Mouse (Mus musculus) MEL (cell line): Measurements from ENCODE around the gene Mpeg1. TPM values are rescaled to one million over a fixed set of nuclear protein-coding genes. Genes with fewer than 3 reads are reported as not detected.

Experiments used
- DNase-seq: peaks from one replicate; pipeline ENCODE4 v3.0.0; 2011; ENCODE audit warnings: low read depth, low spot score
- H3K27ac ChIP-seq: 2 replicates; pipeline ENCODE4 v1.5.1; 2012; ENCODE audit warnings: low read depth, mild to moderate bottlenecking, control low read depth, low read length, moderate library complexity; ENCODE audit not compliant: control insufficient read depth
- H3K27me3 ChIP-seq, 2 experiments: fragments of 150-350 bp in 1 of 2; sonication (generic) in 1 of 2; 2 replicates each; pipeline ENCODE4 v1.6.1; 2012; ENCODE audit warnings: low read length in 2 of 2, mild to moderate bottlenecking in 2 of 2, improper control_type of control experiment in 1 of 2, moderate library complexity in 1 of 2; ENCODE audit not compliant: insufficient read depth in 2 of 2, control insufficient read depth in 1 of 2
- H3K36me3 ChIP-seq, 2 experiments: 2 replicates each; pipeline ENCODE4 v1.6.1; 2012 to 2014; ENCODE audit warnings: low read length in 2 of 2, improper control_type of control experiment in 1 of 2, inconsistent platforms in 1 of 2, mild to moderate bottlenecking in 1 of 2; ENCODE audit not compliant: insufficient read depth in 2 of 2, control insufficient read depth in 1 of 2
- H3K4me1 ChIP-seq, 2 experiments: fragments of 150-350 bp in 1 of 2; sonication (generic) in 1 of 2; 2 replicates each; pipeline ENCODE4 v1.6.1; 2012; ENCODE audit warnings: low read length in 2 of 2, improper control_type of control experiment in 1 of 2, mild to moderate bottlenecking in 1 of 2; ENCODE audit not compliant: insufficient read depth in 2 of 2, control insufficient read depth in 1 of 2
- H3K4me3 ChIP-seq, 2 experiments: fragments of 150-350 bp in 1 of 2; sonication (generic) in 1 of 2; 2 replicates each; pipeline ENCODE4 v1.5.1; 2012; ENCODE audit warnings: low read depth in 2 of 2, low read length in 2 of 2, mild to moderate bottlenecking in 2 of 2, moderate library complexity in 2 of 2, control low read depth in 1 of 2, improper control_type of control experiment in 1 of 2; ENCODE audit not compliant: control insufficient read depth in 1 of 2, insufficient read depth in 1 of 2
- H3K79me2 ChIP-seq: 2 replicates; pipeline ENCODE4 v1.6.1; 2012; ENCODE audit warnings: mild to moderate bottlenecking, low read length, moderate library complexity; ENCODE audit not compliant: control insufficient read depth, poor library complexity, insufficient read depth
- H3K9ac ChIP-seq: 2 replicates; pipeline ENCODE4 v1.6.1; 2012; ENCODE audit warnings: low read depth, mild to moderate bottlenecking, control low read depth, low read length, moderate library complexity; ENCODE audit not compliant: control insufficient read depth, poor library complexity, severe bottlenecking
- H3K9me3 ChIP-seq: fragments of 150-350 bp; sonication (generic); replicated peaks from 2 replicates; pipeline ENCODE4 v1.6.1; 2012; ENCODE audit warnings: mild to moderate bottlenecking, low read length, improper control_type of control experiment, moderate library complexity; ENCODE audit not compliant: insufficient read depth
- BHLHE40 ChIP-seq: IDR thresholded peaks from 2 replicates; pipeline ENCODE4 v1.6.1; 2012; ENCODE audit warnings: low read depth, mild to moderate bottlenecking, inconsistent platforms, low read length, improper control_type of control experiment, borderline replicate concordance
- CHD1 ChIP-seq: IDR thresholded peaks from 2 replicates; pipeline ENCODE4 v1.6.1; 2012; ENCODE audit warnings: low read depth, mild to moderate bottlenecking, inconsistent platforms, low read length, improper control_type of control experiment
- CHD2 ChIP-seq: IDR thresholded peaks from 2 replicates; pipeline ENCODE4 v1.6.1; 2011; ENCODE audit warnings: low read length, improper control_type of control experiment
- CTCF ChIP-seq, 3 experiments: IDR thresholded peaks in 2 of 3; conservative IDR thresholded peaks in 1 of 3; 2 replicates each; pipeline ENCODE4 v1.5.1; 2011 to 2012; ENCODE audit warnings: low read length in 3 of 3, low read depth in 2 of 3, mild to moderate bottlenecking in 2 of 3, improper control_type of control experiment in 1 of 3, inconsistent platforms in 1 of 3, mixed read lengths in 1 of 3, moderate library complexity in 1 of 3; ENCODE audit not compliant: control insufficient read depth in 1 of 3, insufficient read depth in 1 of 3, poor library complexity in 1 of 3, severe bottlenecking in 1 of 3
- E2F4 ChIP-seq: IDR thresholded peaks from 2 replicates; pipeline ENCODE4 v1.6.1; 2011; ENCODE audit warnings: low read depth, low read length, improper control_type of control experiment, borderline replicate concordance
- ELF1 ChIP-seq: IDR thresholded peaks from 2 replicates; pipeline ENCODE4 v1.6.1; 2014; ENCODE audit warnings: low read depth, mild to moderate bottlenecking, inconsistent platforms, low read length, improper control_type of control experiment, moderate library complexity
- ETS1 ChIP-seq: IDR thresholded peaks from 2 replicates; pipeline ENCODE4 v1.6.1; 2012; ENCODE audit warnings: low read depth, mild to moderate bottlenecking, inconsistent platforms, low read length, improper control_type of control experiment, moderate library complexity
- GABPA ChIP-seq: IDR thresholded peaks from 2 replicates; pipeline ENCODE4 v1.6.1; 2012; ENCODE audit warnings: low read depth, mild to moderate bottlenecking, inconsistent platforms, low read length, improper control_type of control experiment, moderate library complexity
- MAX ChIP-seq: IDR thresholded peaks from 2 replicates; pipeline ENCODE4 v1.6.1; 2011; ENCODE audit warnings: low read length, improper control_type of control experiment
- MEF2A ChIP-seq: IDR thresholded peaks from 2 replicates; pipeline ENCODE4 v1.6.1; 2014; ENCODE audit warnings: low read depth, mild to moderate bottlenecking, inconsistent platforms, low read length, improper control_type of control experiment; ENCODE audit not compliant: poor library complexity, insufficient replicate concordance, severe bottlenecking; ENCODE audit errors: extremely low read depth
- MYC ChIP-seq: IDR thresholded peaks from 2 replicates; pipeline ENCODE4 v1.6.1; 2011; ENCODE audit warnings: low read depth, mild to moderate bottlenecking, low read length, improper control_type of control experiment, moderate library complexity
- NRF1 ChIP-seq: IDR thresholded peaks from 2 replicates; pipeline ENCODE4 v1.6.1; 2014; ENCODE audit warnings: low read depth, mild to moderate bottlenecking, inconsistent platforms, low read length, improper control_type of control experiment, moderate library complexity; ENCODE audit not compliant: poor library complexity, insufficient read depth, severe bottlenecking
- POLR2AphosphoS2 ChIP-seq: IDR thresholded peaks from 2 replicates; pipeline ENCODE4 v1.6.1; 2011; ENCODE audit warnings: low read length, improper control_type of control experiment
- TAL1 ChIP-seq: IDR thresholded peaks from 2 replicates; pipeline ENCODE4 v1.6.1; 2012; ENCODE audit warnings: mild to moderate bottlenecking, inconsistent platforms, low read length, moderate library complexity, mixed read lengths
- TCF12 ChIP-seq: IDR thresholded peaks from 2 replicates; pipeline ENCODE4 v1.6.1; 2014; ENCODE audit warnings: low read depth, mild to moderate bottlenecking, inconsistent platforms, low read length, improper control_type of control experiment, moderate library complexity
- UBTF ChIP-seq: IDR thresholded peaks from 2 replicates; pipeline ENCODE4 v1.6.1; 2012; ENCODE audit warnings: low read depth, mild to moderate bottlenecking, inconsistent platforms, low read length, improper control_type of control experiment, moderate library complexity, borderline replicate concordance; ENCODE audit not compliant: insufficient read depth
- USF1 ChIP-seq: IDR thresholded peaks from 2 replicates; pipeline ENCODE4 v1.6.1; 2014; ENCODE audit warnings: low read depth, mild to moderate bottlenecking, inconsistent platforms, low read length, improper control_type of control experiment, moderate library complexity
- ZKSCAN1 ChIP-seq: IDR thresholded peaks from 2 replicates; pipeline ENCODE4 v1.6.1; 2012; ENCODE audit warnings: low read depth, mild to moderate bottlenecking, inconsistent platforms, low read length, improper control_type of control experiment, moderate library complexity
- polyA plus RNA-seq, 2 experiments: library from polyadenylated mRNA; stranded (reverse) in 1 of 2; unstranded in 1 of 2; fragments of >175 nt in 1 of 2; fragments of >200 nt in 1 of 2; gene quantifications; 2 replicates each; pipeline versions ENCODE4 v1.2.1 to v1.2.4; 2012; ENCODE audit warnings: low replicate concordance in 2 of 2, low read depth in 1 of 2; ENCODE audit not compliant: insufficient read length in 2 of 2, insufficient read depth in 1 of 2, missing spikeins in 1 of 2
- total RNA-seq: library from RNA; depleted of rRNA; stranded (reverse); fragments of 300-350 nt; gene quantifications from 2 replicates; pipeline ENCODE4 v1.2.3, GENCODE M21; 2012

Mpeg1 gene
- total and polyA plus RNA-seq, 3 experiments: 0.07 TPM; not detected in 2

- no peaks in the 10 kb centered on the region for H3K79me2 ChIP-seq
- peaks cover 0 to 10% of the 10 kb centered on the region in 2 experiments; a peak in 2 of 4 replicates for H3K4me1 ChIP-seq
- H3K9me3 ChIP-seq: no peaks in the 10 kb centered on the region
- peaks cover 0 to 3% of the 10 kb centered on the region in 2 experiments; a peak in 2 of 4 replicates for H3K36me3 ChIP-seq
- H3K4me3 ChIP-seq: no peak overlapping the region
- no peaks in the 10 kb centered on the region for H3K27me3 ChIP-seq
- H3K9ac ChIP-seq: no peak overlapping the region
- TF ChIP-seq ZKSCAN1 (no peak), ETS1 (no peak), ELF1 (no peak), E2F4 (no peak), MEF2A (no peak), CHD2 (no peak)
- DNase-seq: no peak
- no peak overlapping the region for H3K27ac ChIP-seq
These were observed 23.2 kb downstream of the Mpeg1 start for GRCm38 (mm10) chr19:12483782-12484181.

GRCm38 (mm10) chr19:12484210-12484609 is 23.6 kb downstream of the Mpeg1 start:
- H3K27me3 ChIP-seq: no peaks in the 10 kb centered on the region
- no peak for DNase-seq
- no peaks in the 10 kb centered on the region for H3K9me3 ChIP-seq
- no peak overlapping the region for H3K9ac ChIP-seq
- TF ChIP-seq POLR2AphosphoS2: no peak
- no peak for TF ChIP-seq CTCF (IDR thresholded peaks at IDR 0.05 in 2 of 3, conservative IDR thresholded peaks at IDR 0.05 in 1 of 3; ENCODE audit: control insufficient read depth in 1 of 3, insufficient read depth in 1 of 3, low read depth in 2 of 3, low read length in 3 of 3, poor library complexity in 1 of 3, severe bottlenecking in 1 of 3)
- TF ChIP-seq TCF12: no peak
- no peak for TF ChIP-seq GABPA
- TF ChIP-seq ZKSCAN1: no peak
- TF ChIP-seq TAL1: no peak
- no peak for TF ChIP-seq MYC
- TF ChIP-seq BHLHE40: no peak
- no peak for TF ChIP-seq MAX
- TF ChIP-seq CHD1: no peak
- no peak for TF ChIP-seq USF1
- no peak for TF ChIP-seq UBTF
- no peak for TF ChIP-seq NRF1
- H3K27ac ChIP-seq: no peak overlapping the region
- no peaks in the 10 kb centered on the region for H3K79me2 ChIP-seq
- no peak overlapping the region for H3K4me3 ChIP-seq
- H3K4me1 ChIP-seq: peaks cover 0 to 10% of the 10 kb centered on the region in 2 experiments; a peak in 2 of 4 replicates
- peaks cover 0 to 3% of the 10 kb centered on the region in 2 experiments; a peak in 2 of 4 replicates for H3K36me3 ChIP-seq
